Mouse (Mus musculus): ENCODE measurements around the gene Ddx19b. TPM values are rescaled to one million over a fixed set of nuclear protein-coding genes. Genes with fewer than 3 reads are reported as not detected.
"Not testable (repeated sequence)": the region's sequence is repeated elsewhere in the genome, so short reads cannot be mapped to it uniquely, and the experiment has no call there.

The Ddx19b gene
- 9.8 and 11.1 TPM in 2 replicates for polyA plus RNA-seq (2012; rRNA removed)

DNA sequence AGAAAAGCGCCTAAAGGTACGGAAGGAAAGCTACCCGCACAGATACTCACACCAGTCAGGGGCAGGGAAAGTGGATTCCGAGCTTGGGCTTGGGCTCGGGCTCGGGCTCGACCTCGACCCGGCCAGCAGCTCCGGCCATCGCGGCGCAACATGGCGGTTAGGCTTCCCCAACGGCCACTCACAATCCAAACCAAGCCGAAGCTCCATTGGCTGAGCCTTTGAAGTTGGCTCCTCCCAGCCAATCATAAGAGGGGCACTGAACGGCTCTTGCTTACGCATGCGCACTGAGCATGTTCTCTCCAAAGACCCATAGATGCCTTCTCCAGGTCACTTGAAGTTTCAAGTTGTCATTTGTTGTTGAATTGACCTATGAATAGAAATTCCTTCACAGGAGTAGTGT lies at the start of gene Ddx19b:
Gene Ddx19b (minus strand): TSS at position 180 of the 400 bp plus-strand sequence.
- no peak for DNase-seq (ENCODE audit: low read depth)

DNA sequence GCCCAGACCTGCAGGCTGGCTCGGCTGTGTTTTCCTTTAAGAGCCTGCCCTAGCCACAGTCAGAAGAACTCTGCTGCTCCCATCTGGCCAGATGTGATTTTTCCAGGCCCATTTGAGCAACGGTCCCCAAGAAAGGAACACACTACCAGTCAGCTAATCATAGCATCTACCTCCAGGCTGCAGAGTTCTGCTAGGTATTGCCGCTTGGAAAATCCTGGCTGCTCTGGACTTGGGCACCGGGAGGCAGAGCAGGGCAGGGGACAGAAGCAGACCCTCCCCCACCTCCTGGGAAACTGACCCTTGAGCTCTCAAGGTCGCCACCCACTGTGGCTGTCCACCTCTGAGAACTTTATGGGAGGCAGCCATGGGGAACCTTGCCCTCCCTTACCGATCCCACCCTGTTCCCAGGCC lies 48.3 kb upstream of the Ddx19b start:
- DNase-seq (ENCODE audit: low read depth), result peak; percentile 13
- TF ChIP-seq CTCF (IDR thresholded peaks at IDR 0.05; ENCODE audit: borderline replicate concordance, extremely low read depth, insufficient read depth, insufficient read length), result peak; percentile 28; the same call in 1 of the 2 replicates
- no peak for TF ChIP-seq POLR2A (IDR thresholded peaks at IDR 0.05; ENCODE audit: borderline replicate concordance, extremely low read depth, insufficient read depth, insufficient read length, poor library complexity, severe bottlenecking)

More for the DNA sequence above, at the start of gene Ddx19b:
- TF ChIP-seq CTCF (IDR thresholded peaks at IDR 0.05; ENCODE audit: borderline replicate concordance, extremely low read depth, insufficient read depth, insufficient read length) (no peak), POLR2A (IDR thresholded peaks at IDR 0.05; ENCODE audit: borderline replicate concordance, extremely low read depth, insufficient read depth, insufficient read length, poor library complexity, severe bottlenecking) (no peak)

DNA sequence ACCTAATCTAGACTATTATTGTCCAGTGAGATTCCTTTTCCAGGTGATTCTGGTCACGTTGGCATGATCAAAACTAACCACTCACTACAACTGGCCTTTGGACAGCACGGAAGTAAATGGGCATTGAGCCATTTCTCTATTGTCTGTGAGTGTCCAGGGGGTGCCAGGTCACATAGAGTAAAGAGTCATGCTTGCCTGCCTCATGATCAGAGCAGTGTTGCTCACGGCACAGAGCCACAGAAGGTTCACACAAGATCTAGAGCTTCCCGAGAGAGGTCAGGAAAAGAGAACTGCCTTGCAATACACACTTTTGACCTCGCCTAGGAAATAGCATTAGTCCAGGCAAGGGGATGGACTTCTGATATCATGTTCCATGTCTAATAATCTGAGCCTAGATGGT lies 47.9 kb upstream of the Ddx19b start:
- TF ChIP-seq POLR2A (IDR thresholded peaks at IDR 0.05; ENCODE audit: borderline replicate concordance, extremely low read depth, insufficient read depth, insufficient read length, poor library complexity, severe bottlenecking), result no peak
- TF ChIP-seq CTCF (IDR thresholded peaks at IDR 0.05; ENCODE audit: borderline replicate concordance, extremely low read depth, insufficient read depth, insufficient read length), result no peak
- no peak for DNase-seq (ENCODE audit: low read depth)

DNA sequence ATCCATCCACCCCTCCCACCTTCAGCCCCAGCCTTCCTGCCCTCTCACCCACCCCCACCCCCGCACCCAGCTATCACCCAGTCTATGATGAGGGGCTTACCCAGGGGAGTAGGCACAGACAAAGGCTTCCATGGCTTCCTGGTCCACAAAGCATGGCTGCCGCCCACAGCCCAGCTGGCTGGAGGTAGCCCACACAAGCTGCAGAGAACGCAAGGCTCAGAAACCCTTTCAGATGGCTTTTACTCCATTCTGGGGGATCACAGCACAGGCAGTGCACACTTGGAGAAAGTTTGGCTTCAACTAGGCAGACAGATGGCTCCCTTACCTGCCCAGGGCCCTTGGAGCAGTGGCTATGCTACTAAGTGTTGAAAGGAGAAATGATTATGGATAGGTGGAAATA lies 44.4 kb upstream of the Ddx19b start:
- TF ChIP-seq CTCF (IDR thresholded peaks at IDR 0.05; ENCODE audit: borderline replicate concordance, extremely low read depth, insufficient read depth, insufficient read length) (no peak), POLR2A (IDR thresholded peaks at IDR 0.05; ENCODE audit: borderline replicate concordance, extremely low read depth, insufficient read depth, insufficient read length, poor library complexity, severe bottlenecking) (no peak)
- DNase-seq (ENCODE audit: low read depth), result no peak

DNA sequence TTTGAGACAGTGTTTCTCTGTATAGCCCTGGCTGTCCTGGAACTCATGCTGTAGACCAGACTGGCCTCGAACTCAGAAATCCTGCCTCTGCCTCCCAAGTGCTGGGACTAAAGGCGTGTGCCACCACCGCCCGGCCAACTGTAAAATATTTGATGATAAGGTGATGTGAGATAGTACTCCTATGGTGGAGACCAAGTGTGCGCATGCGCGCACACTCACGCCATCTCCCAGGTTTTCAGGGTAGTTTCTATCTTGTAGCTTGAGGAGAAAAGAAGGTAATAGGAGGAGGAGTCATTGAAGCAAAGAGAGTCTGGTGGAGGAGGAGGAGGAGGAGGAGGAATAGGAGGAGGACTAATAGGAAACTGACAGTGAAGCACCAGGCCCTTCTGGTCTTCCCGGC lies 37.1 kb upstream of the Ddx19b start:
- DNase-seq (ENCODE audit: low read depth), result not testable (repeated sequence)

DNA sequence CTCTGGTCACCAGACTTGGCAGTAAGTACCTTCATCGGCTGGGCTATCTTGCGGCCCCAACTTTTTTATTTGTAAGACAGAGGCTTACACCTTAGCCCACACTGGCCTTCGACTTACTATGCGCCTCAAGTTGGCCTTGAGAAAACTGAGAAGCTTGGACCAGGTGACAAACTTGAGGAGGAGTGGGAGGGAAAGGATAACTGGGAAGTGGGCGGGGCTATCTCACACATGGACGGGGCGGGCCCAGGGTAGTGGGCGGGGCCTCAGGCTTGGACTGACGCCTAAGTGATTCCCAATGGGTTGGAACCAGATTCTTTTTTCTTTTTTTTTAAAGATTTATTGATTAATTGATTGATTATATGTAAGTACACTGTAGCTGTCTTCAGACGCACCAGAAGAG lies 35.9 kb upstream of the Ddx19b start:
- TF ChIP-seq CTCF (IDR thresholded peaks at IDR 0.05; ENCODE audit: borderline replicate concordance, extremely low read depth, insufficient read depth, insufficient read length) (no peak), POLR2A (IDR thresholded peaks at IDR 0.05; ENCODE audit: borderline replicate concordance, extremely low read depth, insufficient read depth, insufficient read length, poor library complexity, severe bottlenecking) (no peak)
- no peak for DNase-seq (ENCODE audit: low read depth)

DNA sequence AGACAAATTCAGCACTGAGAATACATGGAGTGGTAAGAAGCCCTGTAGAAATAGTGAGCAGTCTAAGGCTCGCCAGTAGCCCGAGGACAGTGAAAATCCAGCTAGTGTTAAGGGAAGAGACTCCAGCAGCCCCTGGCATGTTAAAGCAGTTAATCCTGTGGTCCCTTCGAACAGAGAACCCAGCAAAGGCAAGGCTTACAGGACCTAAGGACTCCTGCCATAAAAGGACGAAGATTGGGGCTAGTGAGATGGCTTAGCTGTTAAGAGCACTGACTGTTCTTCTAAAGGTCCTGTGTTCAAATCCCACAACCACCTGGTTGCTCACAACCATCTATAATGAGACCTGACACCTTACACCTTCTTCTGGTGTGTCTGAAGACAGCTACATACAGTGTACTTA lies 34.8 kb upstream of the Ddx19b start:
- no peak for DNase-seq (ENCODE audit: low read depth)
- no peak for TF ChIP-seq POLR2A (IDR thresholded peaks at IDR 0.05; ENCODE audit: borderline replicate concordance, extremely low read depth, insufficient read depth, insufficient read length, poor library complexity, severe bottlenecking)
- TF ChIP-seq CTCF (IDR thresholded peaks at IDR 0.05; ENCODE audit: borderline replicate concordance, extremely low read depth, insufficient read depth, insufficient read length), result no peak

DNA sequence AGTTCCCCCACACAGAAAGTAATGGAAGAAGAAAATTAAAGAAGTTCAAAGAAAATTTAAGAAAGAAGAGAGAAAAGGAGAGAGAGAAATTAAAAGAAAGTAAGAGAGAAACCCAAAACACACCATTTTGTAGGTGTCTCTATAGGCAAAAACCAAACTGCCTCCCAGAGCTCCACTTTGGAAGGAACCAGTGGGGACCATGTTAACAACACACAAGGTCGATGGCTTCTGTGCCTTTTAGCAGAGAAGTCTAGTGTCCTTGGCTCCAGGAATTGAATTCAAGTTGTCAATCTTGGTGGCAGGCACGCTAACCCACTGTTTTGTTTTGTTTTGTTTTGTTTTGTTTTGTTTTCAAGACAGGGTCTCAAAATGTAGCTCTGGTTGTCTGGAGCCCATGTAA lies 31.3 kb upstream of the Ddx19b start:
- DNase-seq (ENCODE audit: low read depth), result peak; percentile 12
- TF ChIP-seq POLR2A (IDR thresholded peaks at IDR 0.05; ENCODE audit: borderline replicate concordance, extremely low read depth, insufficient read depth, insufficient read length, poor library complexity, severe bottlenecking), result no peak
- no peak for TF ChIP-seq CTCF (IDR thresholded peaks at IDR 0.05; ENCODE audit: borderline replicate concordance, extremely low read depth, insufficient read depth, insufficient read length)

DNA sequence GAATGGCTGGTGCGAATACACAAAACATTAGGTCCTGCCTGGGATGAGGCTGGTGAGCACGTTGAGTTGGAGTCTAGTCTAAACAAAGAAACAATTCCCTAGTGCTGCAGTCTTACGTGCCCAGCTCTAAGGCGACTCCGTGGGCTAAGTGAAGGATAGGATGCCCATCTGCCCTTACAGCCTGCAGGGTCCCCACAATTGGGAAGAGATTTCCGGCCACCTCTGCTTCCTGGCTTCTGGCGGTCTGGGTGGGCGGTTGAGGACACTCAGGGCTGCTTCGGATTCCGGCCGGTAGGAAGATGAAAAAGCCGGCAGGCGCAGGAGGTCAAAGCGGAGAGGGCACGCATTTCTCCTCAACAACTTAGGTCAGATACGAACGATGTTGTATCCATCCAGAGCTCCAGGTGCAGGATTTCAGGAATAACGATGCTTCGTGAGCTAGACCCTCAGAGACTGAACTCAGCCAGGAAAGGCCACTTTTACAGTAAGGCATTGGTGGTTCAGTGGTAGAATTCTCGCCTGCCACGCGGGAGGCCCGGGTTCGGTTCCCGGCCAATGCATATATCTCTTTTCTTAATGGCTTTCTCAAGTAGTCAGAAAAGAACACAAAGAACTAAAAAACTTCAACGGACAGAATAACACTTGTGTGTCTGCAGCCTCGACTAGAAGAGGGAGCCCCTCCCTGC lies 30.7 kb upstream of the Ddx19b start:
- DNase-seq (ENCODE audit: low read depth), result peak; percentile 95
- TF ChIP-seq CTCF (IDR thresholded peaks at IDR 0.05; ENCODE audit: borderline replicate concordance, extremely low read depth, insufficient read depth, insufficient read length), result no peak

DNA sequence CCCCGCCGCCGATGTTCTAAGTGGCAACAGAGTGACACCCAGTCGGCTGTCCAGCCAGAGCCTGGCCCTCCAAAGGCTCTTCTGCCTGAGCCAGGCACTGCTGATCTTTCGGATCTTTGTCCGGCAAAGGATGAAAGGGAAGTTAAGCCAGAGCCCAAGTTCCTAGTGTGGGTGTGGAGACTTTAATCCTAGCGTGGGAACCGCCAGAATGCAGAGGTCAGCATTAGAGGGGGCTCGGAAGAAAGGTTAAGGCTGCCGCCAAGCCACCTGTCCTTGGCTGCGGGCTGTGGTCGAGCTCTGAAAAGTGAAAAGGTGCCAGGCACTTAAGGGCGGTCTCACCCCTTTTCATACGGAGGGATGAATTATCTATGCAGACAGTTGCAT lies 30.1 kb upstream of the Ddx19b start:
- DNase-seq (ENCODE audit: low read depth), result no peak
- TF ChIP-seq POLR2A (IDR thresholded peaks at IDR 0.05; ENCODE audit: borderline replicate concordance, extremely low read depth, insufficient read depth, insufficient read length, poor library complexity, severe bottlenecking), result no peak
- no peak for TF ChIP-seq CTCF (IDR thresholded peaks at IDR 0.05; ENCODE audit: borderline replicate concordance, extremely low read depth, insufficient read depth, insufficient read length)

DNA sequence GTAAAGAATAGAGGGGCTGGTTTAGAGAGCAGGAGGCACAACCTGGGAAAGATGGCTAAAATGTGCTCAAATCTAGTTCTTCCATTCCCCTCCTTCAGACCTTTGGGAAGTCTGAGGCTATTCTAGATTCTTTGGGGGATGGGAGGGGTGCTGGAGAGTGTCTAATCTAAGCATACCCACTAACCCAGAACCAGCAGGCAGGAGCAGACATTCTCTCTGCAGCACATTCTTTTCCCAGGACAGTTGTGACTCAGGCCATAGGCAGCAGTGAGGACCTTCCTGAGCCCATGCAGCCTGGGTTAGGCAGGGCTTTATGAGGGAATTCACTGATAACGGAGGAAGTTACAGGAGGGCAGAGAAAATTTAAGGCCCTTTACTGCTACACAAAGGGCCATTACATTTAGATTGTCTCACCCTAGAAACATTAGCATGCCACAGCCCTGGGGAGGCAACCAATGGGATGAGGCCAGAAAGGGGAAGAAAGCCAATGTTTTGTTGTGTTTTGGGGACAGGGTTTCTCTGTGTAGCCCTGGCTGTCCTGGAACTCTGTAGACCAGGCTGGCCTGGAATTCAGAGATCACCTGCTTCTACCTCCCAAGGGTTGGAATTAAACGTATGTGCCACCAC lies 27.5 kb upstream of the Ddx19b start:
- DNase-seq (ENCODE audit: low read depth), result no peak
- no peak for TF ChIP-seq CTCF (IDR thresholded peaks at IDR 0.05; ENCODE audit: borderline replicate concordance, extremely low read depth, insufficient read depth, insufficient read length)
- TF ChIP-seq POLR2A (IDR thresholded peaks at IDR 0.05; ENCODE audit: borderline replicate concordance, extremely low read depth, insufficient read depth, insufficient read length, poor library complexity, severe bottlenecking), result no peak

DNA sequence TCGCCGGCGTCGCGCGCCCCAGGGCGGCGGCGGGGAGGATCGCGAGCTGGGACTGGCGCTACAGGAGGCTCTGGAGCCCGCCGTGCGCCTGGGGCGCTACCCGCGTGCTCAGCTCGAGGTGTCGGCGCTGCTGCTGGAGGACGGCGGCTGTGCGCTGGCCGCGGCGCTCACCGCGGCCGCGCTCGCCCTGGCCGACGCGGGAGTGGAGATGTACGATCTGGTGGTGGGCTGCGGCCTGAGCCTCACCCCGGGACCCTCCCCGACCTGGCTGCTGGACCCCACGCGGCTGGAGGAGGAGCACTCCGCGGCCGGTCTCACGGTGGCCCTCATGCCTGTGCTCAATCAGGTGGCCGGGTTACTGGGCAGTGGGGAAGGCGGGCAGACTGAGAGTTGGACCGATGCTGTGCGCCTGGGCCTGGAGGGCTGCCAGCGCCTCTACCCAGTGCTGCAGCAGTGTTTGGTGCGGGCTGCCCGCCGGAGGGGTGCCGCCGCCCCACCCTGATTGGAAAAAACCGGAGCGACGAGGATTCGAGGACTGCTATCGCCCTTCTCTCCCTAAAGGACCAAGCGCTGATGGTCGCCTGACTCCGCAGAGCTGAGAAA lies 25.2 kb upstream of the Ddx19b start:
- peak; percentile 12 for DNase-seq (ENCODE audit: low read depth)
- TF ChIP-seq CTCF (IDR thresholded peaks at IDR 0.05; ENCODE audit: borderline replicate concordance, extremely low read depth, insufficient read depth, insufficient read length) (no peak), POLR2A (IDR thresholded peaks at IDR 0.05; ENCODE audit: borderline replicate concordance, extremely low read depth, insufficient read depth, insufficient read length, poor library complexity, severe bottlenecking) (no peak)

Data from brain, embryonic 14.5 days (tissue).